Mouse (Mus musculus) limb, embryonic 10.5 days (tissue): ENCODE results near the gene Ust. TPM values are rescaled to one million over a fixed set of nuclear protein-coding genes. Genes with fewer than 3 reads are reported as not detected.

Source experiments
- DNase-seq: peaks from one replicate; pipeline ENCODE4 v3.0.0-alpha.2; 2017; ENCODE audit warnings: low spot score
- H3K27ac ChIP-seq: fragments of 300-500 bp; sonication (generic); 2 replicates; pipeline ENCODE4 v1.5.1; 2016; ENCODE audit warnings: mild to moderate bottlenecking
- H3K27me3 ChIP-seq: fragments of 300-500 bp; sonication (generic); 2 replicates; pipeline ENCODE4 v1.6.1; 2016; ENCODE audit warnings: low read depth, mild to moderate bottlenecking; ENCODE audit not compliant: poor library complexity, severe bottlenecking
- H3K36me3 ChIP-seq: fragments of 300-500 bp; sonication (generic); 2 replicates; pipeline ENCODE4 v1.6.1; 2016; ENCODE audit warnings: mild to moderate bottlenecking, moderate library complexity
- H3K4me1 ChIP-seq: fragments of 300-500 bp; sonication (generic); 2 replicates; pipeline ENCODE4 v1.6.1; 2016
- H3K4me3 ChIP-seq: fragments of 300-500 bp; sonication (generic); 2 replicates; pipeline ENCODE4 v1.5.1; 2016; ENCODE audit warnings: mild to moderate bottlenecking, moderate library complexity
- H3K9me3 ChIP-seq: fragments of 300-500 bp; sonication (generic); replicated peaks from 2 replicates; pipeline ENCODE4 v1.6.1; 2016; ENCODE audit warnings: mild to moderate bottlenecking
- WGBS: fragments of 180-500 bp; shearing (Covaris S2); methylation state at CpG from one replicate; pipeline ENCODE4 v1.1.7; 2016; 5-methylcytosine and 5-hydroxymethylcytosine counted together
- polyA plus RNA-seq: library from polyadenylated mRNA; unstranded; fragments of >200 nt; fragmentation: Nextera tagmentation; extraction: Ambion mirVana; gene quantifications from 2 replicates; pipeline ENCODE4 v1.2.1, GENCODE M21; 2016

The Ust gene
- polyA plus RNA-seq, 1 experiment from 2014 or later, result 3.5 TPM

DNA sequence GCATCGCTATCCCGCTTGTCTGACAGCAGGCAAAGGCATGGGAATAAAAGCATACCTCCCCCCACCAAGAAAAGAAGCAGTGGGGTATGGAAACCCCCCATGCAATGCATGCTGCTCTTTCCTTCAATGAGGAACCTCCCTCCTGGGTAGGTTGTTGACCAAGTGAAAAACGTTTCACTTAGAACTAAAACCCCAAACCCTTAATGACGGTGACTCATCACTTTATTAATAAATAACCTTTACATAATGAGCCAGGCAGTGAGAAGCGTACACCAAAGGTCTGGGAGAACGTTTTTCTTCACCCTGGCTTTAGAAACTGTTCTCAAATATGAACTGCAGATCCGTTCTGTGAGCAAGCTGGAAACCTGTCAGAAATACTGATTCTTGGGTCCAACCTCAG lies 130.4 kb downstream of the Ust start:
- DNase-seq, result no peak
- no peaks in the 10 kb centered on the region for H3K27me3 ChIP-seq
- H3K36me3 ChIP-seq, result no peaks in the 10 kb centered on the region
- no peaks in the 10 kb centered on the region for H3K9me3 ChIP-seq
- H3K4me1 ChIP-seq, result peaks cover 7% of the 10 kb centered on the region; the same call in 1 of the 2 replicates
- no peak overlapping the region for H3K4me3 ChIP-seq
- no peak overlapping the region for H3K27ac ChIP-seq
- 88% methylated on average over 7 of the region's 7 CpGs for WGBS

DNA sequence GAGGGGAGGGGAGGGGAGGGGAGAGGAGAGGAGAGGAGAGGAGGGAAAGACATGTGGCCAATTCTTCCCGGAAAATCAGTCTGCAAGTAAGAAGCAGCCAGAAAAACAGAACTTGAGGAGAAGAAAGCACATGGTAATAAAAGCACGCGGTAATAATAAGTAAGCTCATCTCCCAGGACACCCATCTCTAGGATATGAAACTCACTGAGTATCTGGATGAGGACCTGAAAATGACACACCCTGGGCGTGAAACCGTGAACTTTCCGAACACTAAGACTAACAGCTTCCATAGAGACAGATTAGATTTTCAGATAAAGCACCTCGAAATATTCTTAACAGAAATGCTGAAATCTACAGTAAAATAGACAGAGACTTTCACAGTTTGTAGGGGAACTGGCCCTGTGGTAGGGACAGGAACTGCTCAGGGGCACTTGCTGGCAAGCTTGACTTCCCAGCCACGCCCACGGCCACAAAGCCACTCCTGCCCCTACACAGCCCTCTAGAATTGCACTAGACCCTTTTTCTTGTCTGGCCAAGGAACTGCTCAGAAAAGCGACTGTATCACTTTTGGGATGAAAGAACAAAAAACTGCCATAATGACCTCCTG lies 148.6 kb downstream of the Ust start:
- Histone ChIP-seq H3K9me3 (no peaks in the 10 kb centered on the region), H3K36me3 (no peaks in the 10 kb centered on the region), H3K4me1 (no peaks in the 10 kb centered on the region), H3K4me3 (no peak overlapping the region), H3K27ac (no peak overlapping the region), H3K27me3 (no peaks in the 10 kb centered on the region)
- WGBS, result 83% methylated on average over 10 of the region's 10 CpGs
- DNase-seq, result no peak

DNA sequence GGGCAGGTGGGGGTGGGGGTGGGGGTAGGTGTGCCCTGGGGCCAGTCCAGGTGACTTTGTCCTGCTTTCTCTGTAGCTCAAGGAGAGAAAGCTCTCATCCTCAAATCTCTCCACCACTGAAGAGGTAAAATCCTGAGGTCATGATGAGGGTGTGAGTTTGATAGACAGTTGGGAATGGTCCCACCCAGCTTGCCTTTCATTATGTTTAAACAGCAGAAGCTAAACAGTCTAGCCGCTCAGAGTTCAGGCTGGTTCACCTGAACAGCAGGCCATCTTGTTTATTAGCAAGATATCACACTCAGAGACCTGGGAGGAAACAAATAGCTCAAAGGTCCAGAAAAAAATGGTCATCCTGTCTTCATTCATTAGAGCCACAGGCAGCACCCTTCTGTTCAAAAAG lies 152.8 kb downstream of the Ust start:
- no peak for DNase-seq
- Histone ChIP-seq H3K36me3 (no peaks in the 10 kb centered on the region), H3K4me3 (no peak overlapping the region), H3K4me1 (no peaks in the 10 kb centered on the region), H3K27me3 (no peaks in the 10 kb centered on the region), H3K27ac (no peak overlapping the region), H3K9me3 (no peaks in the 10 kb centered on the region)
- 61% methylated on average over 1 of the region's 1 CpGs for WGBS

DNA sequence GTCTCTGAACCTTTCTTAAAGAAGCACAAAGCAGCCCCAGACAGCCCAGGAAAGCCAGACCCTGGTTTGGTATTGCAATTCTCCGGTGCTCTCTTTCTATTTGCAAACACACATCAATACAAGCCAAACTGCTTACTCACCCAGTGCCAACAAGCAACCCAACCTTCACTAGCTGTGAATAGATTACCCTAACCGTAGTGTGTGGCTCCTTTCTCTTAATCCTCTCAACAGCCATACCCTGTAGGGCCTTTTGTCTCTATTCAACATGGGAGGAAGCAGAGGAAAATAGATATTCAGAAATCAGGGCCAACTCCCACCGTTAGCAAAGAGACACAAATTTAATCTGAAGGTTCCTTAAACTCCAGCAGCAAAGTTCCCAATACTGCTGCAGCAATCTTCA lies 154.4 kb downstream of the Ust start:
- Histone ChIP-seq H3K4me3 (no peak overlapping the region), H3K36me3 (no peaks in the 10 kb centered on the region), H3K4me1 (no peaks in the 10 kb centered on the region), H3K27me3 (no peaks in the 10 kb centered on the region), H3K9me3 (no peaks in the 10 kb centered on the region), H3K27ac (no peak overlapping the region)
- 66% methylated on average over 3 of the region's 3 CpGs for whole genome bisulfite sequencing
- no peak for DNase-seq

DNA sequence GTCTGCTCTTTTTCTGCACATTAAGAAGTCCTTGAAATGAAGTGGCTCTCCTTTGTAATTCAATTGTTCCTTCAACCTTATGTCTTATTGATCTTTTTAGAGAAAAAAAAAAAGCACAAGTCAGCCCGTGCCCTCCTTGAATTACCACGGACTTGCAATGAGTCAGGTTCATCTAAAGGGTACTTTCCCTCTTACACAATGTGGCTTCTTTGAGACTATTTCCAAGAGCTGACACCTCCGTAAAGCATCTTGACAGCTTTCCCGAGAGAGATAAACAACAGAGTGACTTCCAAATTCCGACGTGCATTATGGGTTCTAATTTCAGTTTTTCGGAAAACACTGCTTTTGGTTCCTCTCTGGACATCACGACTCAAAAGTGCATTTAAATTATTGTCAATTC lies 155.3 kb downstream of the Ust start:
- WGBS, result 62% methylated on average over 8 of the region's 8 CpGs

DNA sequence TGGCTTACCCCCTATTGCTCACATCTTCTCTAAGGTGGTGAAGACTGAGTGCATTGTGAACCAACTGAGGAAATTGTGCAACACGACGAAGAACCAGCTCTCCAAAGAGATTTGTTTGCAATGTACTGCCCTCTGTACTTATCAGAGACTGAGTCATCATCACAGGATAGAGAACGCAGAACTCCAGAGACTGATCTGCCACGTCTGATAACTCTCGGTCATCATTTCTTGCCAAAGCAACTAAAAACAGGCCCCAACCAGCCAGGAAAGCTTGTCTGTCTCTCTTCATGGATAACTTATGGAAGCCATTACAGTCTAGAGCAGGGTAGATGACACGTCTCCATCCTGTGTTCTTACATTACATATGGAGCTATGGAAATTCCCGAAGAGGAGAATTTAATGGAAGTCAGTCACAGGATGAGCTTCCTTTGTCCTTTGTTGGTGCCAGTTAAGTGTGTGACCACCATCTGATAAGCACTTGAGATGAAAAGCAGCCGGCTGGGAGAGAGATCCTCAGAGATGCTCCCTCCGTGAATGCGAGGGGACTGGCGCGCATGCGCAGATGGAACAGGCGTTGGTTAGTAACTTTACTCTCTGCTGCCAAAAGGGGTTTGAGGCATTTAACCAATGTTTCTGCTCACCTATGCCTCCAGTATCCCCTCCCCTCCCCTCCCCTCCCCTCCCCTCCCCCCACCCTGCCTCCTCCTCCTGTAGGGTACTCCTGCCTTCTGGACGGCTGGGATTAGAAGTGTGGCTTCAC lies 160.2 kb downstream of the Ust start:
- no peaks in the 10 kb centered on the region for H3K36me3 ChIP-seq
- 85% methylated on average over 15 of the region's 15 CpGs for WGBS
- H3K4me3 ChIP-seq, result no peak overlapping the region
- peaks cover 3% of the 10 kb centered on the region; the same call in 1 of the 2 replicates for H3K27me3 ChIP-seq
- DNase-seq, result no peak
- no peaks in the 10 kb centered on the region for H3K9me3 ChIP-seq
- no peaks in the 10 kb centered on the region for H3K4me1 ChIP-seq
- H3K27ac ChIP-seq, result no peak overlapping the region

More for the DNA sequence above, 155.3 kb downstream of the Ust start:
- no peaks in the 10 kb centered on the region for H3K4me1 ChIP-seq
- no peak overlapping the region for H3K27ac ChIP-seq
- H3K27me3 ChIP-seq, result no peaks in the 10 kb centered on the region
- DNase-seq, result no peak
- no peaks in the 10 kb centered on the region for H3K9me3 ChIP-seq
- H3K36me3 ChIP-seq, result no peaks in the 10 kb centered on the region
- H3K4me3 ChIP-seq, result no peak overlapping the region

DNA sequence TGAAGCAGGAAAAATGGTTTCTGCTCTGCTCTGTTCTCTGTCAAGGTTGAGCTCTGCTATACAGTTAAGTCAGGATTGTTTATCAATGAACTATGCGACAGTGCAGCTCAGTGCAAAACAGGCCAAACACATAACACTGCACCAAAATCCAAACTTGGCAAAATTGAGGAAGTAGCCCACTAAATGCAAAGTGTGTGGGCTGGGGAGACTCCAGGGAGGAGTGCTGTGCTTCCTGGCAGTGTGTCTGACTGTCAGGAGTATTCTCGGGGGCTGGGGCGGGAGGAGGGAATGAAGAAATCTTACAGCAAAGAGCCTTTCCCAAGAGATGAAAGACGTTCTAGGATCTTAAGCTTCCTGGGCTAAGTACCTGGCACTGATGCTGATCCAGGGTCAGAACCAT lies 165.1 kb downstream of the Ust start:
- 83% methylated on average over 4 of the region's 4 CpGs for WGBS
- Histone ChIP-seq H3K36me3 (no peaks in the 10 kb centered on the region), H3K4me1 (peaks cover 9% of the 10 kb centered on the region), H3K27me3 (peaks cover 5% of the 10 kb centered on the region; the same call in 1 of the 2 replicates), H3K4me3 (no peak overlapping the region), H3K9me3 (no peaks in the 10 kb centered on the region), H3K27ac (no peak overlapping the region)
- DNase-seq, result no peak

DNA sequence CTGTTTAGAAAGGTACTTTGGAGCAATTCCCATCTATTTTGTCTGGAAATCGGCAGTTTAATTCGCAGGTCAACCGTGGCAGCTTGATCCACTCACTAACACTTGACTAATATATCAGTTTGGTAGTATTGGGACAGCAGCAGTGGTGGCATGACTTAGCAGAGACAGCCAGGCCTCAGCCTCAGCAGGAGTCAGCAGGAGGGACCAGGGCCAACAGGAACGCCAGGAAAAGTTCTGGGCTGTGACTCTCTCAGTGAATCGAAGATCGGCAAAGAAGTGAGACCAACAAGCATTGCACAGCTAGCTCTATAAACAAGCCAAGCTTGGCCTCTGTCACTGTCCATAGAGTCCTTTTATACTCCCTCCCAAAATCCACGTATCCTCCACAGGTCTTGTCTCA lies 168.0 kb downstream of the Ust start:
- Histone ChIP-seq H3K4me3 (no peak overlapping the region), H3K27ac (no peak overlapping the region), H3K36me3 (no peaks in the 10 kb centered on the region), H3K27me3 (peaks cover 5% of the 10 kb centered on the region; the same call in 1 of the 2 replicates), H3K9me3 (no peaks in the 10 kb centered on the region), H3K4me1 (peaks cover 9% of the 10 kb centered on the region)
- no peak for DNase-seq
- 92% methylated on average over 7 of the region's 7 CpGs for WGBS

DNA sequence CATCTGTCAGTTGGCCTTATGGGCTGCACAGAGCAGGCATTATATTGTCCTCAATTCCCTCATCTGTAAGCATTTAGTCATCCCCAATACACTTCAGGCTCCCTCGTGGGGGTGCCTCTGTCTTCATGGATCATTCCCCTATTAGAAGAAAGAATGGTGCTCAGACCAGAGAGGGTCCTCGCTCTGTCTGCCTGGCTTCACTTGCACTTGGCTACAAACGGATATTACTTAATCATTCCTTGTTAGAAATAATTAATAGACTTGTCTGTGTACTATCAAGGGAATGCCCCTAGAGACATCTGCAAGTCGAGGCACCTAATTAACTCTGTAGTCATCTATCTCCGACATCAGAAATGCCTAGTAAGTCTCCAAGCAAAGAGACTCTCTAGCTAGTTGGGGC lies 171.1 kb downstream of the Ust start:
- H3K27me3 ChIP-seq, result no peaks in the 10 kb centered on the region

DNA sequence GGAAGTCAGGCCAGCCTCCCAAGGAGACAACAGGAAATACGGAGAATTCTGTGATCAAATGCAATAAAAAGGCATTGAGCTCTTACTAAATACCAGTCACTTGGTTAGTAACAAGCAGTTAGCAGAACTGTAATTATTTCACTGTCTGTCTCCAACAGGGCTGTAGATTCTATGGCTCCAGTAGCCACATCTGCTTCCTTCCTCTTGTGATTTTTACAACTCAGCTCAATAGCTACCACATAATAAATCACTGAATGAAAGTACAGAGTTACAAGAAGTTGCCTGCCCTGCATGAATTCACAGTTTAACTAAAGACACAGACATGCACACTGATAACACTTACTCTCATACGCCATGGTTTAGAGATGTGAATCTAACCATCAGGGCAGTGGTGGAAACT lies 176.1 kb downstream of the Ust start:
- WGBS, result 65% methylated on average over 2 of the region's 2 CpGs

More for the DNA sequence above, 171.1 kb downstream of the Ust start:
- H3K27ac ChIP-seq, result no peak overlapping the region
- DNase-seq, result no peak
- 57% methylated on average over 5 of the region's 5 CpGs for WGBS
- no peak overlapping the region for H3K4me3 ChIP-seq
- no peaks in the 10 kb centered on the region for H3K36me3 ChIP-seq
- no peaks in the 10 kb centered on the region for H3K9me3 ChIP-seq
- H3K4me1 ChIP-seq, result peaks cover 12% of the 10 kb centered on the region

DNA sequence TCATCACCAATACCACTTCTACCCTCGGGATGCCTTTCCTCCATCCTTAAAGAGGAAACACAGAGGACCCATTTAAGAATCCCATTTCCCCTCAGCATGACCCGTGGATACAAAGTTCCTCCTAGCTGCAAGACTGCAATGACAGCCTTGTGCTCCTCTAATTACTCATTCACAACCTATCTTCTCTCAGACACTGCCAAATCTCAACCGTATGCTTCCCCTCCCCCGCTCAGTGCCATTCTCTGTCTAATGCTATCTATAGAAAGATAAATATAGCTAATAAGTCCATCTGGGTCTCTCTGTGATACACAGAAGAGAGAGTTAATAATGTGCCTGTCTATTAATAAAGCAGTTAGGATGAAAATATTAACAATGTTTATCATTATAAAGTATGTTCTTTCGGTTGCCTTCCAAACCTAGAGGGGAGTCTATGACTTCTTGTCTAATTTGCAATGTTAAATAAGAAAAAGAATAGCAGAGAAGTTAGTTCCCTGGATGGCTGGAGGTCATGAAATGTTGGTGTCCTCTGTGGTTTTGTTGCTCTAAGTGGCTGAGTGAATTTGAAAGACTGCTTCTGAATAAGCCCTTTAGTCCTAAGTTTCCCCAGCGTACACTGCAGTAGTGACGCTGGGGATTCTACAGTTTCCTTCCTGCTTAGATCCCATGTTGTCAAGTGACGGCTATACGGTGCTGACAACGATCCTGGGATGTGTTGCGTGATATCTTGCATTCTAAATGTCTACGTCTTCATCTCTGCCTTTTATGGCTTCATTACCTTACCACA lies 178.8 kb downstream of the Ust start:
- peaks cover 6% of the 10 kb centered on the region for H3K4me1 ChIP-seq
- no peak overlapping the region for H3K27ac ChIP-seq
- H3K9me3 ChIP-seq, result no peaks in the 10 kb centered on the region
- H3K27me3 ChIP-seq, result no peaks in the 10 kb centered on the region
- no peak for DNase-seq
- no peak overlapping the region for H3K4me3 ChIP-seq
- 87% methylated on average over 12 of the region's 12 CpGs for WGBS
- H3K36me3 ChIP-seq, result no peaks in the 10 kb centered on the region

More for the DNA sequence above, 176.1 kb downstream of the Ust start:
- Histone ChIP-seq H3K27ac (no peak overlapping the region), H3K9me3 (no peaks in the 10 kb centered on the region), H3K4me1 (peaks cover 6% of the 10 kb centered on the region), H3K27me3 (no peaks in the 10 kb centered on the region), H3K36me3 (no peaks in the 10 kb centered on the region), H3K4me3 (no peak overlapping the region)
- DNase-seq, result no peak

DNA sequence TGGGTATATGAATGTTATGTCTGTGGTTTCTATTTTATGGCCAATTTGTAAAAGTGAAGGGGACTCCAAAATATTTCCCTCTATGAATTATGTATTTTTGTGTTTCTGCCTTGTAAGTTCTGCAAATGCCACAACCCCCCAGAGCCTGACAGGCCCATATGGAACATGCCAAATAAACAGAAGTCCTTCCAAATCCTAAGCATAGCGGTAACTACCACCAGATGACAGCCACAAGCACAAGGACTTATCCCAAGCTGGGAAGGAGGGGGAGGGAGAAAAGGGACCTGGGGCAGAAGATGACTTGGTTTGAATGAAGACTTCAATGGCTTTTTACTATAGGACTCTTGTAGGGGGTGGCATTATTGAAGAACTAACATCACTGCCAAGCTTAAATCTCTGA lies 182.0 kb downstream of the Ust start:
- H3K9me3 ChIP-seq, result no peaks in the 10 kb centered on the region
- H3K4me1 ChIP-seq, result no peaks in the 10 kb centered on the region
- no peak for DNase-seq
- H3K27me3 ChIP-seq, result no peaks in the 10 kb centered on the region
- H3K36me3 ChIP-seq, result no peaks in the 10 kb centered on the region
- no peak overlapping the region for H3K4me3 ChIP-seq
- WGBS, result 94% methylated on average over 1 of the region's 1 CpGs
- no peak overlapping the region for H3K27ac ChIP-seq

DNA sequence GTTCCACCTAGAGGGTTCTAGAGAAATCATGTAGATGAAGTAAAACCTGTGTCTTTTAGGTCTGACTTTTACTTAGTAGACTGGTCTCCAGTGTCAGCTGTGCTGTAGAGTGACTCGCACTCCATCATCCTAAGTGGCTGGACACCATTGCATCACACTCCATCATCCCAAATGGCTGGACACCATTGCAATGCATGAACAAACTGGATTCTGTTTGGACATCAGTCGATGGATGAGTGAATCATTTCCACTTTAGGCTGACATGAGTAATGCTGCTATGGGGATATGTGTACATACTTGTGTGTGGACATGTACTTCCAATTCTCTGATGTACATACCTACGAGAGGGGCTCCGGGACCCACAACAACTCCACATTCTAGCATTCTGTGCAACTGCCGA lies 187.7 kb downstream of the Ust start:
- H3K27me3 ChIP-seq, result no peaks in the 10 kb centered on the region
- 91% methylated on average over 5 of the region's 5 CpGs for WGBS
- H3K27ac ChIP-seq, result no peak overlapping the region
- no peak overlapping the region for H3K4me3 ChIP-seq
- DNase-seq, result no peak
- no peaks in the 10 kb centered on the region for H3K36me3 ChIP-seq
- H3K4me1 ChIP-seq, result no peaks in the 10 kb centered on the region
- H3K9me3 ChIP-seq, result no peaks in the 10 kb centered on the region
